Mouse (Mus musculus) hindbrain, embryonic 15.5 days (tissue): ENCODE data around the gene C030005K15Rik. TPM values are rescaled to one million over a fixed set of nuclear protein-coding genes. Genes with fewer than 3 reads are reported as not detected.
A peak's percentile ranks its signal among the peaks of the same experiment; 100 is the strongest.

Source experiments
- ATAC-seq: fragments of 200-750 bp; cut with Nextera tagmentation; 2 replicates; pipeline ENCODE4 v1.8.0; 2017; ENCODE audit warnings: low read depth, moderate number of reproducible peaks, moderate TSS enrichment; ENCODE audit not compliant: low FRiP score
- H3K27ac ChIP-seq: fragments of 300-500 bp; sonication (generic); replicated peaks from 2 replicates; pipeline ENCODE4 v1.5.1; 2015; ENCODE audit warnings: mild to moderate bottlenecking, inconsistent platforms
- H3K27me3 ChIP-seq: fragments of 300-500 bp; sonication (generic); 2 replicates; pipeline ENCODE4 v1.6.1; 2015; ENCODE audit warnings: control low read depth, inconsistent platforms
- H3K36me3 ChIP-seq: fragments of 300-500 bp; sonication (generic); 2 replicates; pipeline ENCODE4 v1.6.1; 2015; ENCODE audit warnings: control low read depth, inconsistent platforms
- H3K4me1 ChIP-seq: fragments of 300-500 bp; sonication (generic); replicated peaks from 2 replicates; pipeline ENCODE4 v1.6.1; 2015; ENCODE audit warnings: control low read depth, inconsistent platforms
- H3K4me2 ChIP-seq: fragments of 300-500 bp; sonication (generic); 2 replicates; pipeline ENCODE4 v1.6.1; 2015; ENCODE audit warnings: moderate library complexity, mild to moderate bottlenecking, inconsistent platforms
- H3K4me3 ChIP-seq: fragments of 300-500 bp; sonication (generic); 2 replicates; pipeline ENCODE4 v1.5.1; 2015; ENCODE audit warnings: mild to moderate bottlenecking, inconsistent platforms
- H3K9ac ChIP-seq: fragments of 300-500 bp; sonication (generic); 2 replicates; pipeline ENCODE4 v1.6.1; 2015; ENCODE audit warnings: inconsistent platforms
- H3K9me3 ChIP-seq: fragments of 300-500 bp; sonication (generic); 2 replicates; pipeline ENCODE4 v1.6.1; 2016; ENCODE audit warnings: control low read depth, inconsistent platforms
- WGBS: fragments of 180-500 bp; shearing (Covaris S2); methylation state at CpG from one replicate; pipeline ENCODE4 v1.1.7; 2015; 5-methylcytosine and 5-hydroxymethylcytosine counted together
- polyA plus RNA-seq: library from polyadenylated mRNA; unstranded; fragments of >200 nt; fragmentation: Nextera tagmentation; extraction: Ambion mirVana; gene quantifications from 2 replicates; pipeline ENCODE4 v1.2.1, GENCODE M21; 2015

The C030005K15Rik gene
- polyA plus RNA-seq, 1 experiment from 2014 or later: not detected

DNA sequence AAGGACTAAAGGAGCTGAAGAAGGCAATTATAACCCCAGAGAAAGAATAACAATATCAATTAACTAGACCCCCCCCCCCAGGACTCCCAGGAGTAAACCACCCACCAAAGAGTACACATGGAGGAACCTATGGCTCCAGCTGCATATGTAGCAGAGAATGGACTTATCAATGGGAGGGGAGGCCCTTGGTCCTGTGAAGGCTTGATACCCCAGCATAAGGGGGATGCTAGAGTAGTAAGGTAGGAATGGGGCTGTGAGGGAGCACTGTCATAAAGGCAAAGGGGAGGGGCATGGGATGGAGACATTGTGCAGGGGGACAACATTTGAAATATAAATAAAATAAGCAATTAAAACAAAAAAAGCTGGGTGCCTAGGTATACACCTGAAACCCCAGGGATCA is 24.2 kb downstream of the C030005K15Rik start:
- Histone ChIP-seq H3K27ac (no peak overlapping the region), H3K9me3 (no peaks in the 10 kb centered on the region), H3K36me3 (no peaks in the 10 kb centered on the region), H3K4me2 (no peak overlapping the region), H3K4me3 (no peak overlapping the region), H3K27me3 (no peaks in the 10 kb centered on the region), H3K9ac (no peak overlapping the region), H3K4me1 (no peaks in the 10 kb centered on the region)
- ATAC-seq: no peak

- no peaks in the 10 kb centered on the region for H3K27me3 ChIP-seq
- H3K9ac ChIP-seq: no peak overlapping the region
- WGBS: 93% methylated on average over 37 of the region's 37 CpGs
- H3K4me3 ChIP-seq: no peak overlapping the region
- no peak overlapping the region for H3K27ac ChIP-seq
- no peaks in the 10 kb centered on the region for H3K36me3 ChIP-seq
- H3K4me1 ChIP-seq: no peaks in the 10 kb centered on the region
- H3K4me2 ChIP-seq: no peak overlapping the region
- ATAC-seq: 0 out of 2 replicates have a peak, but pooled peaks have one; percentile 3
- no peaks in the 10 kb centered on the region for H3K9me3 ChIP-seq
Measured at GRCm38 (mm10) chr10:97693398-97694135, 33.0 kb downstream of the C030005K15Rik start.

DNA sequence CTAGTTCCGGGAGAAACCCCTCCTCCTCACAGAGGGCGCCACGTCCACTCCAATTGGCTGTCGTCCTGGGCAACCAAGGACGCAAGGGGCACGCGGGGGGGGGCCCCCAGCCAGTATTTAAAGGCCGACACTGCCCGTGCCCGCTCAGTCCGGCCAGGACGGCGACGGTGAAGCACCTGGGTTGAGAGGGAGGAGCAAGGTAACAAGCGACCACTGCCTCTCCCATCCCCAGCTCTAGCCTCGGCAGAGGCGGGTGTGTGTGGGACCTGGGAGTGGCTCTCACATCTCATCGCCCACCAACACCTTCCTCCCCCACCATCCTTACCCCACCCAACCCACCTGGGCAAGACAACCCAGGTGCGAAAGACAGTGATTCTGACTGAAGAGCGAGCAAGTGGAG is 33.6 kb downstream of the C030005K15Rik start, which contains the start of gene Ccer1:
Gene Ccer1, plus strand, starts transcription at position 147 of the 400 bp plus-strand sequence.
- H3K4me2 ChIP-seq: no peak within 1 kb of the TSS
- H3K4me3 ChIP-seq: no peak within 1 kb of the TSS
- no peak within 1 kb of the TSS for H3K9ac ChIP-seq
- H3K36me3 ChIP-seq: no peaks in the 10 kb centered on the region
- 79% methylated on average over 20 of the region's 20 CpGs for WGBS
- ATAC-seq: 0 out of 2 replicates have a peak, but pooled peaks have one; percentile 27
- no peak within 1 kb of the TSS for H3K27ac ChIP-seq
- no peaks in the 10 kb centered on the region for H3K9me3 ChIP-seq
- H3K27me3 ChIP-seq: no peaks in the 10 kb centered on the region
- no peaks in the 10 kb centered on the region for H3K4me1 ChIP-seq

DNA sequence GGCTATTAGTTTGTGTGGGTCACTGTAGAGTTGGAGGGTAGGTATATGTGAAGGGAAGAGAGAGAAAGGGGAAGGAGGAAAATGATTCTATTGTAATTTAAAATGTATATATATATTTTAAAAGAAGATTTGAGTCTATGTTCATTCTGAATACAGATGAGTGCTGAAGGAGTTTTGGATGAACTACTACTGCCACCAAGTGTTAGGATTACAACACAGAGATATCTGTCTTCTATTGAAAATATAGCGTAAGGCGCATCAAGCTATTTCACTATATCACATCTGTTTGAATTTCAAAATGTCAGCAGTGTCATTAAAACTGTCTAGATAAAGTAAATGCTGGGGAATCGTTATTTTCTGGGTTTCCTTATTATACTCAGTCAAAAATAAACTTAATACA is 37.1 kb downstream of the C030005K15Rik start:
- no peaks in the 10 kb centered on the region for H3K9me3 ChIP-seq

DNA sequence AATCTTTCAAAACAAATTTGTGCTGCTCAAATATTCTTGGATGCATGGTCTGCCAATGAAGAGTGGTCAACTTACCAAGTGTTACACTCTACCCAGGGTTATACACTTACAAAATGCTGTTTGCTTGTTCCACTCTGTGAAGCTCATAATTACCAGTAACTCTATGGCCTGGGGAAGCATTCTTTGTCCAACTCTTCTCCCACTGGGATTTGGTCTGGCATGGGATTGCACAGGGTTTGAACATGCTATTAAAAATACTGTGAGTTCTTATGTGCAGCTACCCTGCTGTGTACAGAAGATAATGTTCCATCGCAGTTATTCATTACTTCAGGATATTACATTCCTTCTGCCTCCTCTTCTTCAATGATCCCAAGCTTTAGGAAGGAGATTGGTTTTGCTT is 39.4 kb downstream of the C030005K15Rik start:
- H3K27me3 ChIP-seq: no peaks in the 10 kb centered on the region
- H3K27ac ChIP-seq: no peak overlapping the region
- WGBS: 67% methylated on average over 1 of the region's 1 CpGs
- H3K36me3 ChIP-seq: no peaks in the 10 kb centered on the region
- H3K9me3 ChIP-seq: no peaks in the 10 kb centered on the region
- H3K9ac ChIP-seq: no peak overlapping the region
- no peak for ATAC-seq
- H3K4me1 ChIP-seq: no peaks in the 10 kb centered on the region
- H3K4me3 ChIP-seq: no peak overlapping the region
- no peak overlapping the region for H3K4me2 ChIP-seq

More for the DNA sequence above, 37.1 kb downstream of the C030005K15Rik start:
- Histone ChIP-seq H3K36me3 (no peaks in the 10 kb centered on the region), H3K4me2 (no peak overlapping the region), H3K9ac (no peak overlapping the region), H3K4me1 (no peaks in the 10 kb centered on the region), H3K4me3 (no peak overlapping the region), H3K27ac (no peak overlapping the region), H3K27me3 (no peaks in the 10 kb centered on the region)
- ATAC-seq: peak; percentile 61; the same call in 1 of the 2 replicates
- WGBS: 69% methylated on average over 3 of the region's 3 CpGs

- H3K4me2 ChIP-seq: no peak overlapping the region
- no peaks in the 10 kb centered on the region for H3K36me3 ChIP-seq
- no peak for ATAC-seq
- no peak overlapping the region for H3K4me3 ChIP-seq
- H3K27ac ChIP-seq: no peak overlapping the region
- H3K9ac ChIP-seq: no peak overlapping the region
- H3K4me1 ChIP-seq: no peaks in the 10 kb centered on the region
- no peaks in the 10 kb centered on the region for H3K9me3 ChIP-seq
- no peaks in the 10 kb centered on the region for H3K27me3 ChIP-seq
Measured at GRCm38 (mm10) chr10:97682981-97683380, 43.6 kb downstream of the C030005K15Rik start.

Other genes starting within 250 kb of the C030005K15Rik start
- gene Dcn, start 247.1 kb downstream of the C030005K15Rik start, polyA plus RNA-seq: 80.6 and 104 TPM in 2 replicates
- 18.0 and 22.7 TPM in 2 replicates for gene Lum, start 161.6 kb downstream of the C030005K15Rik start, polyA plus RNA-seq
- 0.13 TPM in 1 of 2 replicates, not detected in the other for gene Kera, start 119.9 kb downstream of the C030005K15Rik start, polyA plus RNA-seq
- gene Epyc, start 82.7 kb downstream of the C030005K15Rik start, polyA plus RNA-seq: 0.21 and 0.48 TPM in 2 replicates
- not detected in 2 replicates for gene Ccer1, start 33.7 kb downstream of the C030005K15Rik start, polyA plus RNA-seq